Mouse (Mus musculus): ENCODE measurements around the gene Dab2ip.

DNA sequence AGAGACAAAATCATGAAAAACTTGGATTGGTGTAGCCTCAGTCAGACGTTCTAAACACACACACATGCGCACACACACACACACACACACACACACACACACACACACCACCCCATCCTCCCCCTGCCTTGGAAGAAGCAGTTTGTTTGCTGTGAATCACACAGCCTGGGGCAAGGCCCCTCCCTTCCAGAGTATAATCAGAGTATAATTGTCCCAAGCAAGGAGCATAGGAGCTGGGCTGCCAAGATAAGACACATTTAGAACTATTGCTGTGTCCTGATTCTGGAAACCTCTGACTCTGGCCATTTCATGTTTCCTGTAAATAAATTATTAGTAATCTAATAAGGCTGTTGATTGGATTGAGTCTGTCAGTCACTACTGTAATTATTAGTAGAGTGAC is 29.0 kb upstream of the Dab2ip start:
- no peak for TF ChIP-seq CTCF (IDR thresholded peaks at IDR 0.05; ENCODE audit: low read depth)
- TF ChIP-seq EP300 (optimal IDR thresholded peaks at IDR 0.05), result no peak
